Mouse (Mus musculus) bone marrow, adult 2 months (tissue): ENCODE results near the gene Fig4.

Source experiments
- CTCF ChIP-seq: fragments of 200-500 bp; IDR thresholded peaks from 2 replicates; pipeline ENCODE4 v1.5.1; 2011; ENCODE audit warnings: low read length, control low read depth; ENCODE audit not compliant: control insufficient read depth, insufficient read depth
- POLR2A ChIP-seq: fragments of 200-500 bp; IDR thresholded peaks from 2 replicates; pipeline ENCODE4 v1.6.1; 2011; ENCODE audit warnings: low read depth, mild to moderate bottlenecking, control low read depth, low read length, borderline replicate concordance; ENCODE audit not compliant: control insufficient read depth

GRCm38 (mm10) chr10:41151901-41152300, 151.2 kb downstream of the Fig4 start:
- TF ChIP-seq POLR2A (no peak), CTCF (no peak)
